In the genomic region with DNA sequence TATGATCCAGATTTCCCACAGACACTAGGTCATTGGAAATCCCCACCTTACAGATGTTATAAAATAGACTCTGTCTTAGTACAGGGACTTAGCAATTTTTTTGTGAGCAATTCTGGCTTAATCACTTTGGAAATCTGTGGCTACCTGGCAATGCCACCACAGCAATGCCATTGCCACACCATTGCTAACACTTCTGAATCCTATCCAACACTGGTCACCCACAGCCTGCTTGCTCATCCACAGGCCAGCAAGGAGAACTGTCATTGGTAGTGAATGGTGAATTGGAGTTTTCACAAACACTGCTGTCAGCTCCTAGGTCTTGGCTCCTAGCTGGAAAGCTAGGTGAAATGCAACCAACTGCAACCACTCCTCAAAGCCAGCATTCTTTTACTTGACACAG, we compare ENCODE assay signal across 11 mouse cellular contexts. TPM values are rescaled to one million over a fixed set of nuclear protein-coding genes. Genes with fewer than 3 reads are reported as not detected.
DNase-seq lines count a peak whose midpoint lies in the region; ATAC-seq and TF ChIP-seq lines count a peak whose summit lies in the region.
"Had no signal": no experiment of that assay in that cellular context is flagged by ENCODE, and none has a peak within 500 bp of the region (broad histone marks: within the 10 kb centered on the region; RNA-seq: fewer than 3 reads in every experiment).

No protein-coding gene starts in this region.

- peaks cover 36% of the 10 kb centered on the region for H3K79me2 ChIP-seq in C2C12 (ENCODE audit: control insufficient read depth, insufficient read depth)

- H3K27ac ChIP-seq in kidney, embryonic 15.5 days, result peak overlapping the region; percentile 95
- peak overlapping the region; percentile 97 for H3K27ac ChIP-seq in embryonic facial prominence, embryonic 14.5 days (replicated peaks; ENCODE audit: low read depth, low read length)
- peak overlapping the region; percentile 98 for H3K27ac ChIP-seq in limb, embryonic 15.5 days

- H3K4me2 ChIP-seq in kidney, embryonic 15.5 days, result no peak overlapping the region
- H3K4me2 ChIP-seq in embryonic facial prominence, embryonic 14.5 days (ENCODE audit: low read depth, low read length), result no peak overlapping the region
- no peak overlapping the region for H3K4me2 ChIP-seq in limb, embryonic 15.5 days

- no peak overlapping the region for H3K9ac ChIP-seq in kidney, embryonic 15.5 days
- H3K9ac ChIP-seq in embryonic facial prominence, embryonic 14.5 days (ENCODE audit: low read depth, low read length), result no peak overlapping the region
- no peak overlapping the region for H3K9ac ChIP-seq in limb, embryonic 15.5 days

- peaks cover 7% of the 10 kb centered on the region for H3K36me3 ChIP-seq in kidney, embryonic 15.5 days
- H3K36me3 ChIP-seq in C2C12 (ENCODE audit: control insufficient read depth, insufficient read depth), result peaks cover 7% of the 10 kb centered on the region
- peaks cover 7% of the 10 kb centered on the region for H3K36me3 ChIP-seq in embryonic facial prominence, embryonic 14.5 days (ENCODE audit: control insufficient read depth, insufficient read depth, low read length)
- H3K36me3 ChIP-seq in limb, embryonic 15.5 days, result peaks cover 8% of the 10 kb centered on the region

- no peak for ATAC-seq in kidney, embryonic 15.5 days (replicated peaks; ENCODE audit: low FRiP score)
- no peak for ATAC-seq in embryonic facial prominence, embryonic 14.5 days (ENCODE audit: low read depth)
- no peak for ATAC-seq in limb, embryonic 15.5 days (ENCODE audit: insufficient number of reproducible peaks, low FRiP score, low TSS enrichment, low read depth)
- ATAC-seq: activated CD4-positive, CD25-positive, alpha-beta regulatory T cell, adult 4 months; forebrain, embryonic 14.5 days had no signal

- no peak for TF ChIP-seq CTCF in C2C12 (IDR thresholded peaks at IDR 0.05; ENCODE audit: control insufficient read depth, insufficient read depth, insufficient read length)

- H3K27me3 ChIP-seq in kidney, embryonic 15.5 days, result no peaks in the 10 kb centered on the region
- no peaks in the 10 kb centered on the region for H3K27me3 ChIP-seq in C2C12 (ENCODE audit: control insufficient read depth, insufficient read depth, insufficient read length)
- no peaks in the 10 kb centered on the region for H3K27me3 ChIP-seq in embryonic facial prominence, embryonic 14.5 days (replicated peaks; ENCODE audit: control insufficient read depth, insufficient read depth, low read length)
- H3K27me3 ChIP-seq in limb, embryonic 15.5 days, result no peaks in the 10 kb centered on the region

- no peak overlapping the region for H3K4me3 ChIP-seq in kidney, embryonic 15.5 days (replicated peaks)
- no peak overlapping the region for H3K4me3 ChIP-seq in C2C12 (ENCODE audit: insufficient read depth, poor library complexity, severe bottlenecking)
- no peak overlapping the region for H3K4me3 ChIP-seq in embryonic facial prominence, embryonic 14.5 days (ENCODE audit: low read depth, low read length)
- no peak overlapping the region for H3K4me3 ChIP-seq in limb, embryonic 15.5 days

- H3K79me3 ChIP-seq in C2C12 (ENCODE audit: low read depth), result peaks cover 18% of the 10 kb centered on the region

- H3K4me1 ChIP-seq in kidney, embryonic 15.5 days, result peaks cover 90% of the 10 kb centered on the region
- H3K4me1 ChIP-seq in embryonic facial prominence, embryonic 14.5 days (ENCODE audit: control insufficient read depth, insufficient read depth, low read length), result peaks cover 55% of the 10 kb centered on the region
- H3K4me1 ChIP-seq in limb, embryonic 15.5 days, result peaks cover 74% of the 10 kb centered on the region

- no peak for DNase-seq in kidney, adult 9 months
- DNase-seq in embryonic facial prominence, embryonic 14.5 days (ENCODE audit: low spot score), result no peak
- no peak for DNase-seq in cerebellum, postnatal 25 days
- no peak for DNase-seq in embryo, embryonic 11 days
- DNase-seq: cerebellum, postnatal 10 days; thymus, postnatal 36 days had no signal

- H3ac ChIP-seq in C2C12 (ENCODE audit: control insufficient read depth, insufficient read length, low read depth), result no peak overlapping the region

- no peaks in the 10 kb centered on the region for H3K9me3 ChIP-seq in kidney, embryonic 15.5 days (replicated peaks)
- H3K9me3 ChIP-seq in embryonic facial prominence, embryonic 14.5 days (ENCODE audit: control insufficient read depth, low read length), result no peaks in the 10 kb centered on the region
- no peaks in the 10 kb centered on the region for H3K9me3 ChIP-seq in limb, embryonic 15.5 days

TF ChIP-seq in C2C12, 6 proteins besides CTCF, POLR2A, EP300 and RAD21:
- TF ChIP-seq CEBPB (IDR thresholded peaks at IDR 0.05; ENCODE audit: low read depth), result peak; percentile 54
- no peak for TF ChIP-seq MAX (IDR thresholded peaks at IDR 0.05)
- no peak for TF ChIP-seq MYOG (IDR thresholded peaks at IDR 0.05; ENCODE audit: control insufficient read depth, extremely low read depth, insufficient read length)
- no peak for TF ChIP-seq MYOD1 (IDR thresholded peaks at IDR 0.05; ENCODE audit: control insufficient read depth, insufficient read length, low read depth)

RNA-seq across cellular contexts. Expression of a gene that starts 2.7 kb away (rescaled TPM):
- polyA plus RNA-seq in kidney, embryonic 15.5 days (2015; fragmentation: Nextera tagmentation; extraction: Ambion mirVana), result 258 and 306 TPM in 2 replicates
- polyA plus RNA-seq in C2C12 (2012; fragmentation: generic; extraction: Trizol), result 9.9 TPM
- 200 and 225 TPM in 2 replicates for polyA plus RNA-seq in embryonic facial prominence, embryonic 14.5 days (2014; fragmentation: Nextera tagmentation; extraction: Ambion mirVana)
- 274 and 287 TPM in 2 replicates for polyA plus RNA-seq in limb, embryonic 15.5 days (2015; fragmentation: Nextera tagmentation; extraction: Ambion mirVana)

RNA-seq across cellular contexts. Expression of a gene that starts 2.9 kb away (rescaled TPM):
- polyA plus RNA-seq in kidney, embryonic 15.5 days (2015; fragmentation: Nextera tagmentation; extraction: Ambion mirVana), result 491 and 504 TPM in 2 replicates
- 348 TPM for polyA plus RNA-seq in C2C12 (2012; fragmentation: generic; extraction: Trizol)
- polyA plus RNA-seq in embryonic facial prominence, embryonic 14.5 days (2014; fragmentation: Nextera tagmentation; extraction: Ambion mirVana), result 507 and 572 TPM in 2 replicates
- 464 and 505 TPM in 2 replicates for polyA plus RNA-seq in limb, embryonic 15.5 days (2015; fragmentation: Nextera tagmentation; extraction: Ambion mirVana)

RNA-seq across cellular contexts. Expression of a gene that starts 10.8 kb away (rescaled TPM):
- polyA plus RNA-seq in kidney, embryonic 15.5 days (2015; fragmentation: Nextera tagmentation; extraction: Ambion mirVana), result 29.3 and 29.7 TPM in 2 replicates
- polyA plus RNA-seq in C2C12 (2012; fragmentation: generic; extraction: Trizol), result 16.2 TPM
- 22.1 and 24.7 TPM in 2 replicates for polyA plus RNA-seq in embryonic facial prominence, embryonic 14.5 days (2014; fragmentation: Nextera tagmentation; extraction: Ambion mirVana)
- 23.6 and 28.1 TPM in 2 replicates for polyA plus RNA-seq in limb, embryonic 15.5 days (2015; fragmentation: Nextera tagmentation; extraction: Ambion mirVana)

RNA-seq across cellular contexts. Expression of a gene that starts 22.0 kb away (rescaled TPM):
- polyA plus RNA-seq in kidney, embryonic 15.5 days (2015; fragmentation: Nextera tagmentation; extraction: Ambion mirVana), result 20.6 and 25.9 TPM in 2 replicates
- 5.2 TPM for polyA plus RNA-seq in C2C12 (2012; fragmentation: generic; extraction: Trizol)
- 17.4 and 22.4 TPM in 2 replicates for polyA plus RNA-seq in embryonic facial prominence, embryonic 14.5 days (2014; fragmentation: Nextera tagmentation; extraction: Ambion mirVana)
- polyA plus RNA-seq in limb, embryonic 15.5 days (2015; fragmentation: Nextera tagmentation; extraction: Ambion mirVana), result 16.4 and 21.9 TPM in 2 replicates

RNA-seq across cellular contexts. Expression of a gene that starts 34.9 kb away (rescaled TPM):
- 12.5 and 17.4 TPM in 2 replicates for polyA plus RNA-seq in kidney, embryonic 15.5 days (2015; fragmentation: Nextera tagmentation; extraction: Ambion mirVana)
- 8.2 TPM for polyA plus RNA-seq in C2C12 (2012; fragmentation: generic; extraction: Trizol)
- polyA plus RNA-seq in embryonic facial prominence, embryonic 14.5 days (2014; fragmentation: Nextera tagmentation; extraction: Ambion mirVana), result 30.9 and 51.1 TPM in 2 replicates
- 21.0 and 31.7 TPM in 2 replicates for polyA plus RNA-seq in limb, embryonic 15.5 days (2015; fragmentation: Nextera tagmentation; extraction: Ambion mirVana)

Comparison
In these comparisons a context has a peak if more than half of its experiments do, and no peak if none do; other contexts are left out.
1. RNA of a gene that starts 2.7 kb away (polyA plus RNA-seq): 258 to 306 TPM in kidney, embryonic 15.5 days, 274 to 287 TPM in limb, embryonic 15.5 days and 200 to 225 TPM in embryonic facial prominence, embryonic 14.5 days; 9.9 TPM in C2C12 (single experiment); every median in the first group is over 10 times any median in the second.
2. Peak in every context shown above with its lines, with median percentiles within 50 percentile points of each other: H3K27ac ChIP-seq.